Mouse (Mus musculus): ENCODE measurements around the gene Cnga1. TPM values are rescaled to one million over a fixed set of nuclear protein-coding genes. Genes with fewer than 3 reads are reported as not detected.
A peak's percentile ranks its signal among the peaks of the same experiment; 100 is the strongest.
"Not testable (repeated sequence)": the region's sequence is repeated elsewhere in the genome, so short reads cannot be mapped to it uniquely, and the experiment has no call there.

Cnga1 gene
- total RNA-seq, 2 experiments from 2014 or later, result not detected

DNA sequence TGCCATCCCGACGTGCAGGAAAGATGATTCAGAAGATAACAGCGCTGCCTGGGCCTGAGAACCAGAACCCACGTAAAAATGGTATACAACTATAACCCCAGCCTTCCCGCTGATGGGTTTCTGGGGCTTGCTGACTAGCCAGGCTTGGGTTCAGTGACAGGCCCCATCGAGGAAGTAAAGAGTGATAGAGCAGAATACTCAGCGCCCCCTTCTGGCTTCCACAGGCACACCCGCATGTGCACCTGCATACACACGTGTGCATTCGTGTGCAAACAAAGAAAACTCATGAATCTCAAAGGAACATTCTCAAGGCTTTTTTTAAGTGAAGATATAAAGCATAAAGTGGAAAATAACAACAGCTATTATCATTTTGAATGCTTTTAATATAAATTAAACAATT lies 2.1 kb upstream of the Cnga1 start:
- no peak for DNase-seq
- intact Hi-C loops (cut with DNase I), result no loop called here

DNA sequence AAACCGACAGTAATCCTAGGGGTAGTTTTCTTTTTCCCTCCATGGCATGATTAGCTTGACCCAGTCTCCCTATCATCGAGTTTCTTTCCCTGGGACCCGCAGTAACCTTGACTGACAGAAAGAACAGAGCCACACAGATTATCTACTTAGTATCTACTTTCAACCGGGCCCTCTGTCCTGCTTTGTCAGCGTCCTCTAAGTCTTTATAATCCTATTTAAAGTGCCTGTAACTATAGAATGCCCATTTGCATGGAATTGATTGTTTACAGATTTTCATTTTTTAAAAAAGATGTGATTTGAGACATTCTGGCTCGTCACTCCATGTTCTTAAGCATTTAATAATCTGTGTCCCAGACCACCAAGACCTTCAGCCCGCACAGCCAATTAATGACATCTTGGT lies 420 bp downstream of the Cnga1 start:
- no peak for DNase-seq
- intact Hi-C loops (cut with DNase I), result no loop called here

DNA sequence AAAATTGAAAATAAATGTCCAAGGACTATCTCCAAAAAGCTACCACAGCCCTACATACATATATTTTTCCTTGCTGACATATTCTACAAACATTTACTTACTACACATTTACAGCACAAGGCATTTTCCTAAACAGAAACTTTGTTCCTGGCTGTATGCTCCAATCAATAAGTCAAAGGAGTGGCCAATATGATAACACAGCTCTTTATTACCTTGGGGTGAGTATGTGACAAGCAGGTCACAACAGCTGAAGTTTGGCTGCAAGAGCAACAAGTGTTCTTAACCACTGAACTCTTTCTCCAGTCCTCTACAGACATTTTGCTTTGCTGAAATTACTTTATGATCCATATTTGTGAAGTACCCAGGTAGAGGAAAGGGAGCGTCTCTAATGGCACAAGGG lies 4.0 kb downstream of the Cnga1 start:
- DNase-seq, result no peak
- intact Hi-C loops (cut with DNase I), result no loop called here

DNA sequence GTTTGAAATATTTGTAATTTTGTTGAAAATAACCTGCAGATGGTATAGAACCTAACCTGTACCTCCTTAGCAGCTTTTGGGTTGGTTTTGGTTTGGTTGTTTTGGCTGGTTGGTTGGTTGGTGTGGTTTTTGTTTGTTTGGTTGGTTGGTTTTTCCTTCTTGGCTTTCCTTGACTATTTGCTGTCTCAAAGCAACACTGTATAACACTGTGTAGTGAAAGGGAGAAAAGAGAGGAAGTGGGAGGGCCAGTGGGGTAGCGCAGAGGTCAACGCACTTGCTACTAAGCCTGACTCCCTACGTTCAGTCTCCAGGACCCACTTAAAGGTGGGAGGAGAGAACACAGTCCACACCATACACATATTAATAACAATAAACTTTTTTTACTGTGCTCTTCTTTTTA lies 7.5 kb downstream of the Cnga1 start:
- intact Hi-C loops (cut with DNase I), result no loop called here
- DNase-seq, result no peak

DNA sequence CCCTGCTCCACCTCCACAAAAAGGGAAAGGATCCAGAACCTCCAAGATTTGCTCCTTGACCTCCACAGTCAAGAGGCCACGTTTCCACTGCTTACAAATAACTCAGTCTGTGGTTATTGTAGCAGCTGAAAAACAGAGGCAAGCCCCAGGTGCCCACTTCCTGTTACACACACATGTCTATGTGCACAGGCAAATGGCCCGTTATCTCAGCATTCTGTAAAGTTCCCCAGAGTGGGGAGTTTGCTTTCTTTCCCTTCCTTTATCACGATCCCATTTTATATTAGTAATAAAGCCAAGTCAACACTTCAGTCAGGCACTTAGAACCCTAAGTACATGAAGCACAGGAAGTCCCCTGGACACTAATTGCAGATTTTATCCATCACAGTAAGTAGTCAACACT lies 8.0 kb downstream of the Cnga1 start:
- intact Hi-C loops (cut with DNase I), result no loop called here
- DNase-seq, result peak in 1 of 2 experiments; percentile 2

DNA sequence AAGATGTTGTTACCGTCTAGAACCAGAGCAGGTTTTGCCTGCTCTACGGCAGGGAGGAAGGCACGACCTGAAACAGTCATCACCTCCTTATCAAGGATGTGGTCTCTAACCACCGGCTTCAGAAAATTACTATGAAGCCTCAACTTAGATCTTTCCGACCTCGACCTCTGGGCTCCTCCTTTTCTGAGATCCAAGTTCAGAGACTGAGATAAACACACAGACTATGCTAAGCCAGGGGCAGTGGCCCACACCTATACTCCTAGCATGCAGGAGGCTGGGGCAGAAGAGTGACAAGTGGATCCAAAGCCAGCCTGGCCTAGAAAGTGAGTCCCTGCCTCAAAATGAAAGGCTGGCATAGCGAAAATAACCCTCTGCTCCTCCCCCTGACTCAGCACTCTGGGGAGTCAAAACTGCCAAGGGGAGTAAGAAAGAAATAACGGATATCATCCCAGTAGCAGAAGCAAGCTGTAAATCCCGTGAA lies 9.2 kb downstream of the Cnga1 start:
- intact Hi-C loops (cut with DNase I), result no loop called here
- DNase-seq, result peak in 1 of 2 experiments; percentile 3

DNA sequence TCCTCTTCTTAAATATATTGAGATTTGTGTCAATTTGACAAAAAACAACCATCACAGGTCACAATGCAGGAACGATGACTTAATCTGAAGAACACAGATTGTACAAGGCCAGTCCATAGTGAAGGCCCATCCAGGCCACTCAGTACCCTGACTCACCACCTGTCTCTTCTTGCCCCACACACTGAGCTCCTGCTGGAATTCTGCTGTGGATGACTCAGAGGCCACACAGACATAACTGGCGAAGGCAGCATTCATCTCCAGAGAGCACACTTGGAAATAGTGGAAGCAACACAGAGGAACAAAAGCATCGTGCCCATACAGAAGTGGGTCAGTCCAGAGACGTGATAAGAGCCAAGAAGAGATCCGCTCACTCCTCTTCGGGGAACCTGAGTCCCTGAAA lies 14.0 kb downstream of the Cnga1 start:
- DNase-seq, result no peak
- intact Hi-C loops (cut with DNase I), result no loop called here

DNA sequence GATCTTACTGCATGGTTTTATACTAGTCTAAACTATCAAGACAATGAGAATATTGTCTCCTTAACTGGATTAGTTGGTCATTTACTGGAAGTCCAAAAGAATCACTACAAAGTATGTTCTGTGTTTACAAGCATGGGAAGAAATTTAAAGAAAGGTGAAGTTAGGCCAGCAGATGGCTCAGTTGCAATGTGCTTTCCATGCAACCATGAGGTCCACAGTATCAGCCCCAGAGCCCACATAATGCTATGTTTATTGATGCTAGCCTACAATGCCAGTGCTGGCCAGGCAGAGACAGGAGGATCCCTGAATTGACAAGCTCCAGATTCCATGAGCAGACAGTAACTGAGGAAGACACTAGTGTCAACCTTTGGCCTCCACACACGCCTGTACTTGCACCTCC lies 23.1 kb downstream of the Cnga1 start:
- no peak for DNase-seq
- intact Hi-C loops (cut with DNase I), result no loop called here

DNA sequence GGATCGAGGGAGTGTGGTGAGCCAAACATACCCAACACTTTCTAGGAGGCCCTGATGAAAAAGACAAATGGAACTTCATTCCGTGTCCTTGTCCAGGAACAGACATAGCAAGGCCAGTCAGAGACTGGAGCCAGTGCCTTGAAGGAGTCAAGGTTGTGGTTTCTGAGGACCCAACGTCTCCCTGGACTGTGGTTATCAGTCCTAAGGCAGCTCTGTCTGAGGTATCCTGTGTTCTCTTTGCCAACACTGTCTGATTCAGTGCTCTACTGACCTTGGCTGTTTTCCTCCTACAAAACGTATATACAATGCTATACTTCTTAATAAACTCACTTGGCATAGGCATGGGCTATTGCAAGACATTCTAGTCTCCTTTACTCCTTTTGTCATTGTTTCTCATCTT lies 26.7 kb downstream of the Cnga1 start:
- intact Hi-C loops (cut with DNase I), result no loop called here

DNA sequence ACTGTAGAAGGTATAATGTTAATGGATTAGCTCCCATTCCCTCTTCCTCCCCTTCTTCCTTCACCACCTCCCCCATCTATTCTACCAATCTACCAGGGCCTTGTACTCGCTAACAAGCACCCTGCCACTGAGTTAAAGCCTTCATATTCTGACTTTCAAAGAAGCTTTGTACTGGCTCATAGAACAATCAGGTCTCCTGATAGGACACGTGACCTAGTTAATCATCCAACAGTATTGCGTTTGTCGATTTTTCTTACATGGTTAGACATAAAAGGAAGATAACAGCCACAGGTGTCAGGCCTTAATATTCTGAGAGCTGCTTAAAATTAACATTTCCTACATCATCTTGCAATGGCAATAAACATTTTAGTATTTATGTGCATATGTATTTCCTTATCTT lies 40.9 kb downstream of the Cnga1 start:
- DNase-seq, result no peak
- intact Hi-C loops (cut with DNase I), result no loop called here

More for the DNA sequence above, 26.7 kb downstream of the Cnga1 start:
- no peak for DNase-seq

DNA sequence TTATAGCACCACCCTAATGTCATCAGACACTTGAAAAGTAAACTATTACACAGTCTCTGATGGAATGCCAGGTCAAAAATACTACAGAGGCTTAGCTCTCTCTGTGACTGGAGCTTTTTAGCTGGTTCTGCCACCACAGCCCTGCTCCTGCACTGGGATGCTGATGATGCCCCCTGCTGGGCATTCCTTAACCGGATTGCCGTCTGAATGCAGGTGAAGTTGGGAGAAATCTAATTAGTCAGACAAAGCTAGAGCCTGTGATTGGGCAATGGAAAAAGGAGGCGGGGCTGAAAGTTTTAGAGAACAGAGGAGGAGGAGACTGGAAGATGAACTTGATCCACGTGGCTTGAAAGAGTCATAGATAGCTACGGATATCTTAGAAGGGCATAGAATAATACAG lies 43.1 kb downstream of the Cnga1 start:
- peak; percentile 56 to 70 for DNase-seq
- intact Hi-C loops (cut with DNase I), result loop anchor here (2.0 kb wide), 1 partner anchor 250 kb away; no protein-coding TSS in a partner anchor

DNA sequence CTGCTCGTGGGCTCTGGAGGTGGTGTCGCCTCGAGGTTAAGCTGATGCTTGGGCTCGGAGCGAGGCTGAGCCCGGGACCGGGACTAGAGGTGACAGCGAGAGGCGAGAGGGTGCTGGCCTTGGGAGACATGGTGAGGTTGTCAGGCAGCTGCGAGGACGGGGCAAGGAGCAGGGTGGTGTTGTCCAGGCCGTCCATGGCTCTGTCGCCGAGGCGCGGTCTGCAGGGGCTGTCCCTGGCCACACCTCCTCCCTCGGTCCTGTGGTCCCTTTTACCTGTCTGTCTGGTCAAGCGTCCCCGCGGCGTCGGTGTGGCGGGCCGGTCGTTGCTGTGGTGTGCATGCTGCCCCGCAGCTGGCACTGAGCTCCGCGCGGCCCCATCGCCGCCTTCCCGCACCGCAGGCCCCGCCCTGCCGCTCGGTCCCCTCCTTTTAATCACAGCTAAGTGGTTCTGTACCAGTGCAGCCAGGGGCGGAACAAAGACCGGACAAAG lies 56.8 kb downstream of the Cnga1 start, which contains the start of gene Gm5868:
Gene Gm5868, minus strand, starts transcription at position 360 of the 490 bp plus-strand sequence.
- intact Hi-C loops (cut with DNase I), result loop anchor here (5.0 kb wide), 1 partner anchor 420 kb away; the partner anchor contains the start of gene Slc10a4

DNA sequence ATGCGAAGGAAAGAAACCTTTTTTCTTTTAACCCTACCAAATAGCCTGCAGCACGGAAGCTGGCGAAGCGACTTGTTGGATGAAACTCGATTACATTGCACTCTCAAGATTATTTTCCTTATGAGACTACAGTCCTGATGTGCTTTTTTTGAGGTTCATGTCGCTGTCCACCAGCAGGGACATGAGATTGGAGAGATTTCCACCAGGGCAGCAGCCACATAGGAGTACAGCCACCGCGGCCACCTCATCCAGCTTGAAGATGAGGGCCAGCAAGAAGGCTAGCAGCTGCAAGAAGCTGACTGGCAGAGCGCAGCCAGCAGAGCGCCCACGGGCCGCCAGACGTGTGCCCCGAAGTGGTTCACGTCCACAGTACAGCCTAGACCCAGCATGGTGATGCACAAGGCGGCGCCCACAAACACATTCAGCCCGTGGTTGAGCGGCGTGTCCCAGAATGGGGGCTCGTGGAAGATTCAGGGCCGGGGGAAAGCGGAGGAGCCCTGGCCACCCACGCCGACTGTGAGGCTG lies 57.3 kb downstream of the Cnga1 start:
- intact Hi-C loops (cut with DNase I), result loop anchor here (5.0 kb wide), 1 partner anchor 421 kb away; the partner anchor contains the start of gene Slc10a4
- not testable (repeated sequence) for DNase-seq

More for the DNA sequence above, 56.8 kb downstream of the Cnga1 start, which contains the start of gene Gm5868:
- no peak for DNase-seq

DNA sequence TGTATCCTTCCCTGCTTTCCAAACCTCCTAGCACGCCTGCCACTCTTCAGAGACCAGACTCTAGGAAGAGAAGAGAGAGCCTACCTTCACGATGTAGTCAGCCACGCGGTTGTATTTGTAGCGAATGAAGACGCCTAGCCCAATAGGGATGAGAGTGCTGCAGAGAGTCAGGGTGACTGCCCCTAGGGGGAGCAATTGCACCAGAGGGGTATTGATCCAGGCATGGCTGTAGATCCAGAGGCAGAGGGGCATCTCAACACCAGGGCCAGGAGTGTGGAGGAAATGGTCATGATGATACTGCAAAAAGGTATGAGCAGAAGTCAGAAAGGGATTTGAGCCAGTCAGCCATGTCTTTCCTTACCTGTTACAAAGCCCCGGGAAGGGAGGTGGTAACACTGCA lies 58.0 kb downstream of the Cnga1 start:
- DNase-seq, result not testable (repeated sequence)
- intact Hi-C loops (cut with DNase I), result loop anchor here (5.0 kb wide), 1 partner anchor 421 kb away; the partner anchor contains the start of gene Slc10a4

DNA sequence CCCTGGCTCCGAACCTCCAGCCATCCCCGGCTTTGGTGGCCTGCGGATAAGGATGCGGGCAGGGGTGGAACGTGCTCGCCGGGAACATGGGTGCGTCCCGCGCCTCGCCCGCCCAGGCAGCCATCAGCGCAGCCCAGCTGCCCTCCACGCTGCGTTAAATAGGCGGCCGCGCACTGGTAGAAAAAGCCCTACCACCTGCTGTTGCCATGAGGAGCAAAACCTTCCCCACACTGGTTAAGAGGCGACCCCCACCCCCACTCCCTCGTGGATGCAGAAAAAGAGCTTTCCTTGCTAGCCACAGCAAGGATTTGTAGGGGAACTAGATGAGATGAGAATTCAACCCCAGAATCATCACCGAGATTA lies 63.1 kb downstream of the Cnga1 start, which contains the start of gene Zar1:
Gene Zar1, minus strand, starts transcription at position 285 of the 363 bp plus-strand sequence.
- not testable (repeated sequence) for DNase-seq
- intact Hi-C loops (cut with DNase I), result loop anchor here (5.0 kb wide), 1 partner anchor 436 kb away; no protein-coding TSS in a partner anchor

DNA sequence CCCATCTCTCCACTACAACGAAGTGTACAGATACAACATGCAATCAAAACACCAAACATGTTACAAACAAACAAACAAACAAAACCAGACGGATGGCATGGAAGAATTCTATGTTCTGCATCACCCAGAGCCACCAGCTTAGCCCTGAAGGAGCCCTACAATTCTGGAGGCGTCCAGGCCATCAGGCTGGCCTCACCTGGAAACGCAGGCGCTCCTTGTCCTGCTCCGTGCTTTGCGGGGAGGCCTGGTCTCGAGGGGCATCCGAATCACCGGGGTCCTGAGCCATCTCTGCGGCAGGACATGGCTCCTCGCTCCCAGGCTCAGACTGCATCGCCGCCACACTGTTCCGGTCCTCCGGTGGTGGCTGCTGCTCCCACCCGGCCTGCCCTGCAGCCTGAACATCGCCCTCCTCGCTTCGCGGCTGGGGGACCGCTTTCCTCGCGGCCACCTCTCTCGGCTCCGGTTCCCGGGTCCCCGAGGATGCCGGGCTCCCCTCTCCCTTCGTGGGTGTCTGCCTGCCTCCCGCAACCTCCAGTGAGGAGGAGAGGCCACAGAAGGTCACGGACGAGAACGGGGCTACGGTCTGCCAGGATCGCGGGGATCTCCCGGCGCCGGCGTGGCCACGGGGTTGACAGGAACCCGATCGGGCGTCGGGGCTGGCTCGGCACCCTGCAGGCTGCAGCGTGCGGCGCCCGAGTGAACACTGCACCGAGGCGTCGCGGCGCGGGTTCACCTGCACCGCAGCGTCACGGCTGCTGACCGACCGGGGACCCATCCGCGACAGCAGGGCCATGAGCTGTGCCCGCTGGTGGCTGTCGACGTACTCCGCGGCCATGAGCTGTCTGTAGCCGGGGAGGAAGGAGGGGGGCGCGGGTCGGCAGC lies 63.7 kb downstream of the Cnga1 start:
- DNase-seq, result peak in 1 of 2 experiments; percentile 17
- intact Hi-C loops (cut with DNase I), result loop anchor here (5.0 kb wide), 1 partner anchor 437 kb away; no protein-coding TSS in a partner anchor

DNA sequence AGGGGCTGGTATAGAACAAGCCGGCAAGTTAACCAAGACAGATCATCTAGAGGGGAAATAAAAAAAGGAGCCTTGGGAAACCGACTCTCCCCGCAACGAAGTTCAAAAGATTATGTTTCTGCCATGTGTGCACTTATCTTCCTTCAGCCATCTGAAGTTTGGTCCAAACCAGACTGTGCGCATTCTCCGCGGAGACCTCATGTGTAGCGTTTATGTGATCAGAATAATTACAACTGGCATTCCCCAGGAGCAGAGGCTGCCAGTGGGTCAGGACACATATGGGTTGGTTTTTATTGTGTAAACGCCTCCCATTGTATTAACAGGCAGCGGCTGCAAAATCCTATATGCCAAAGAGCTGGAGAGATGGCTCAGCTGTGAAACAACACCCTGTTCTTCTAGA lies 64.5 kb downstream of the Cnga1 start:
- intact Hi-C loops (cut with DNase I); DNase-seq: not testable (repeated sequence)

DNA sequence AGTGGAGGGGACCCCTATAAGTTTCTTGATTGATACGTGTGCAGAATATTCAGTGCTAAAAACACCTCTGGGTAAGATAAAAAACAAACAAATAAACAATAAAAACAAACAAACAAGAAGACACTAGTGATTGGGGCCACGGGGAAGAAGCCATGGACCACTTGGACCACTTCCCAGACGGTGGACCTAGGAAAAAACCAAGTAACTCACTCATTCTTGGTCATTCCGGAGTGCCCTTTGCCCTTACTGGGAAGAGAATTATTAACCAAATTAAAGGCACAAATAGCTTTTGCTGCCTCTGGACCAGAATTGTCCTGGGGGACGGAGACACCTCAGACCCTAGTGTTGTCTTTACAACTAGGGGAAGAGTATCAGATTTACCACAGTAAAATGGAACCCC lies 78.5 kb downstream of the Cnga1 start:
- intact Hi-C loops (cut with DNase I), result no loop called here

DNA sequence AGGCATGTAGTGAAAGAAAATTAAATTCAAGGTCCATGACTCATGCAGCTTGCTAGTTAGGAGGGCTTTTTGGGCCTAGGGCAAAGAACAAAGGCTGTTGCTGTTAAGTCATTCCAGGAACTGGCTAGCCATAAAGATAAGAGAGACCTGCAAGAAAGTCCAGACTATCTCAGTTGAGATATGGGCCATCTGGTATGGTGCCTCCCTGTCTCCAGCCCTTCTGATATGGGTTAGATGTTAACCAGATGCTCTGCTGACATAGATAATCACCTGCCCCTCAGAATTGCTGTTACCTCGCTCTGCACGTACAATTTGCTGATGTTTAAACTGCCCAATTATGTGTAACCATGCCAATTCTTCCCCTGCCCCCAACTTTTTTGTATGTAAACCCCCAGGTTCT lies 80.9 kb downstream of the Cnga1 start:
- not testable (repeated sequence) for DNase-seq

More for the DNA sequence above, 78.5 kb downstream of the Cnga1 start:
- no peak for DNase-seq

DNA sequence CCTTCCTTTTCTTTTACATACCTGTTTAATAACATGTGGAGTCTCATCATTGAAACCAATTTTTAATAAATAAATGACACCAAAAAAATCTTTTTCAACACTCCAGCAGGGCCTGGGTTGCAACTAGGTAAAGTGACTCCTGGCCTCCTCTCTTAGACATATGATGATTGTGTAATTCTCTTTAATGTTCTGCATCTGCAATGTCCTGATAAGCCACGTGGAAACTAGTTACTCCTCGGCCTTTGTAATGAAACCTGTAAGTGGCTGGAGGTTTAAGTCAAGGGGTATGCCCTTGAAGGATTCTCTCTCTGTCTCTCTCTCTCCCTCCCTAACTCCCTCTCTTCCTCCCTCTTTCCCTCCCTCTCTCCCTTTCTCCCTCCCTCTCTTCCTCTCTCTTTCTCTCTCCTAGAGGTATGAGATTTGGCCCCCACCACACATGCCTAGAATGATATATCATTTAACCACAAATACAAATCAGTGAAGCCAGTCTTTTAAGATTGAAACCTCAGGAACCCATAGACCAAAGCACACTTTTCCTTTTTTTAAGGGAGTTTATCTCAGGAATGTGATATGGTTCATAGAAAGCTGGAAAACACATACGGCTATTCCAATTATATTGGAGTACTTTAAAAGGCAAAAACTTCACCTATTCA lies 83.0 kb downstream of the Cnga1 start:
- DNase-seq, result no peak
- intact Hi-C loops (cut with DNase I), result no loop called here

More for the DNA sequence above, 80.9 kb downstream of the Cnga1 start:
- intact Hi-C loops (cut with DNase I), result not testable (repeated sequence)

Data from heart, postnatal 10 days (tissue).